Mouse (Mus musculus): Measurements from ENCODE around the gene Theg.

Gene Theg

DNA sequence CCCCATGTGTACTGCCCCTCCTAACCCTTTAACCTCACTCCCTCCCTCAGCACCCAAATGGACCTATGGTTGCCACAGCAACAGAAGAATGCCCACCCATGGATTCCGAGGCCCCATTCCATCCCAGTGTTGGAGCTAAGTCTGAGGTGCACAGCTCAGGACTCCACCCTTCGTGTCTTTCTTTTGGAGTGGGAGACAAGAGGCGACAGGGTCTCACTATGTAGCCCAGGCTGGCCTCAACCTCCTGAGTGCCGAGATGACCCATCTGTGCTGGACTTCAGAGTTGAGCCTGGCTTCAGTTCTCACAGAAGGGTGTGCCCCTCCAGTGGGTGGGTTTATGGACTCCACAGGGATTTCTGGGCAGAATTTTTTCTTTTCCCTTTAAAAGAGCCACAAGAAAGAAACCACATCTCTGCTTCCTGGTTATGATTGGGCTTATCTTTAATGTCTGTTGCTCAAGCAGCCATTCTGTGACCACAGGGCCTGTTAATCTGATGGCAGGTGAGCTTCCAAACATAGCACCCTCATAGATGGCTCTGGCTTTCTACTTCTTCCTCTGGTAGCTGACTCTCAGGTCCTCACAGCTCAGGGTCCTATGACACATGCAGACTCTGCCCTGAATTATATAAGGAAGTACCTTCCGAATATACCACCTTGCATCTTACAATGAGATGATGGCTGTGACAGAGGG lies at the start of gene Theg:
Gene Theg (minus strand): TSS at position 271 of the 691 bp plus-strand sequence.
- DNase-seq, result no peak

DNA sequence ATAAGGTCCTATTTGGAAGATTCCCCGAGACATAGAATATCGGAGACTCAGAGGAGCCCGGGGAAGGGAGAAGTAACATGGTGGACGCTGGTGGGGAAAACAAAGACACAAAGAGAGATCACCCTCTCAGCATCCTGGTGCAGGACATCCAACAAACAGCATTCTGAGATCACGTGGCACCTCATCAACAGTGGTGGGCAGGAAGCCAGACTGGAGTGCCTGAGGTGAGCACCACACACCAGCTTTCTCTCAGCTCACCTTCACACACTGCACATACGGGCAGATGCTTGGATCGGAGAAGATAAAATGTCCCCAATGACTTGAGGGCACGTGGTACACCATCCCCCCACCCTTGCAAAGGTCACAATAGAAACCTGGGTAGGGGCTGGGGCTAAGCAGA lies 49.2 kb upstream of the Theg start:
- DNase-seq, result no peak

DNA sequence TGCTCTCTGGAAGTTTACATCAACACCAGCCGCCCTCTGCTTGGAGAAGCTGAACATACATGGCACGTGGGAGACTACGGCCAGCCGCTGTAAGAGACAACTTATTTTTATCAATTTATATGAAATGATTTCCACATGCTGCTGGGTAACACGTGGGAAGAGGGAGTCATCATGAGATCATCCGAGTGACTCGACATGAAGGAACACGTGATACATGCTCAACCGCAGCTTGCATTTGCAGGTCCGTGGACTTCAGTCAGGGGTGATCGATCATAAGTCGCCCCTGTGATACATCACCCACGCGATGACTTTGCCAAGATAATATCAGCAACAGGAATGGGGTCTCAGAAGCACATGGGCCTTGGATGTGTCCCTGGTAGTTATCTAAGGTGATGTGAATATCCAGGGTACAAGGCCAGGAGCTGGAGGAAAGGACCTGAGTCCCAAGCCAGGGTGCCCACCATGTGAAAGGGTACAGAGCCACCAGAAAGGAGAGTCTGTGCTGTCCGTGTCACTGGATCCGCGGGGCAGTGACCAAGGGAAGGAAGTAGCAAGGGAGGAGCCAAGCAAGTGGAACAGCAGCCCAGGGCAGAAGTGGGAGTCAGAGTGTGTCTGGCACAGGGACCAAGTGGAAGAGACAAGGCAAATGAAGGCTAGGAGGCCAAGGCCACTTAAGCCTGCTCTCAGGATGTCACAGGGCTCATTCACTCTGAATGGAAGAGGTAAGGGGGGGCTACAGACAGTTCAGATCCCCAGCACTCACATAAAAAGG lies 46.1 kb upstream of the Theg start:
- no peak for DNase-seq

DNA sequence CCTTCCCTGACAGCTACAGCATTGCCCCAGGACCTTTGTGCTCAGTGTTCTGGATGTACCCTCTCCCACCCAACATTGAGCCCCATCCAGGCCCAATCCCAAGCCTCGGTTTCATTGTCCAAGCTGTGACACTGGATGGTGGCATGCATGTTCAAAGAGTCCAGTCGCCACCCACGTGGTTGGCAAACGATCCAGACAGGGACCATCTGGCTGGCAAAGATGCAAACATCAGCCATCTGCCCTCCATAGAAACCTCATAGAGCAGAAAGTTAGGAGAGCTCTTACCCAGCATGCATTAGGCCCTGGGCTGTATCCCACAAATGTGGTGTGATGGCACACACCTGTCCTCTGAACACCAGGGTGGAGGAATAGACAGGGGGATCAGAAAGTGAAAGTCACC lies 44.3 kb upstream of the Theg start:
- no peak for DNase-seq

DNA sequence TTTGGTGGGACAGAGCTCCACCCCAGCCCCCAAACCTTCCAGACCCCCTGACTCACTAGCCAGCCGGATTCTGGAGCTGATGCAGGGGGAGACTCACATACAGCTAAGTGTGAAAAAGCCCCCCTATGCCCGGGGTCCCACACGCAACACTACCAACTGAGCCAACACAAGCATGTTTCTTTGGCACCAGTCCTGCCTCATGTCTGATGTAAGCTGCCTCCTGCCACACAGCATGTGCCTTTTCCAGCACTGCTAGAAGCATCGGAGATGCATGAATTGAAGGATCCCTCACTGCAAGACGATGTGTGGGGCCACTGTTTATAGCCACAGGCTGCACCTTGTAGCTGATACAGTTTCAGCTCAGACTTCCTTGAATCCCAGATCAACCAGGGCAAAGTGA lies 41.2 kb upstream of the Theg start:
- DNase-seq, result no peak

DNA sequence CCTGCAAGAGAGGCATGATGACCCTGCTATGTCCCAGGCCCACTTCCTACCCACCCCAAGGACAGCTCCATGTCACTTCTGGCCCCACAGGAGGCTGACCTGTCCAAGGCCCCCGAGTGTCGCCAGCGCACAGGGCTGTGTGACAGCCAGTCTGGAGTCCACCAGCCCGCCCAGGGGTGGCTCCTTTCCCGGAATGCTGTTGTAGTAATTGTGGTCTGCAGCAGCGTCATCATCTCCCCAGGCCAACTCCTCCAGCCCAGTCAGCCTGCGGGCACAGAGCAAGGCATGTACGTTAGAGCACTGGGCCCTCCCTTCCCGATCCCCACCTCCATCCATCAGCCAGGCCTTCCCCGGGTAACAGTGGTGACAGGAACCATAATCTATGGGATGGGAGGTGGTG lies 39.0 kb upstream of the Theg start:
- DNase-seq, result no peak

DNA sequence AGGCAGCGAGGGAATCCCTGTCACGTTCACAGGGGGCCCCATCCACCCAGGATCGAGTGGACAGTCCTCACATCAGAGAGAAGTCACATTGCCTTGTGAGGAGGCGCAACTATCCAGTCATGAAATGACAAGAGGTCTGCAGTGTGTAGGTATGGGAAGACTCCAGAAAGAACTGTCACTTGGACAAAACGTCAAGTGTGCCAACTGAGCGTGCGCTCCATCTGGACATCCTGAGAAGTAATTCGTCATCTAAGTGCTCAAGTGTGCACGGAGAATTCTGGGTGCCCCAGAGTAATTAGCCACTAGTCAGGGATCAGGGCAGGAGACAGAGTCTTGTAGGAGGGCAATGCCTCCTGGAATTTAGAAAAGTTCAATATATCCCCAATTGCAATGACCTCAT lies 38.3 kb upstream of the Theg start:
- DNase-seq, result no peak

DNA sequence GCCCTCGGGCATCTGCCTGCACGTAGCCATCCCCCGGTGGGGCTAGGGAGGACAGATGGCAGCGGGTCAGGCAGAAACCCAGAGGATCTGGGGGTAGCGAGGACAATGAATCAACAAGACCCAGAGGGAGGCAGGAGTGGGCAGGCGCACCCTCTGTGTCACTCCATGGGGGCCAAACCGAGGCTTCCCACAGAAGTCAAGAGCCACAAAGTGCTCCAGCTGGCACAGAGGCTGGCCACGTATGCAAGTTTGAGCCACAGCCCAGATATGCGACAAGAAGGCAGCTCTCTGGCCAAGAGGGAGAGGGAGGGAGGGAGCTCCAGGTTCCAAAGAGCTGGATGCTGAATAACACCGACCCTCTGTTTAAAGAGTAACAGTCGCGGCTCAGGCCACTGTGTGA lies 36.8 kb upstream of the Theg start:
- no peak for DNase-seq

DNA sequence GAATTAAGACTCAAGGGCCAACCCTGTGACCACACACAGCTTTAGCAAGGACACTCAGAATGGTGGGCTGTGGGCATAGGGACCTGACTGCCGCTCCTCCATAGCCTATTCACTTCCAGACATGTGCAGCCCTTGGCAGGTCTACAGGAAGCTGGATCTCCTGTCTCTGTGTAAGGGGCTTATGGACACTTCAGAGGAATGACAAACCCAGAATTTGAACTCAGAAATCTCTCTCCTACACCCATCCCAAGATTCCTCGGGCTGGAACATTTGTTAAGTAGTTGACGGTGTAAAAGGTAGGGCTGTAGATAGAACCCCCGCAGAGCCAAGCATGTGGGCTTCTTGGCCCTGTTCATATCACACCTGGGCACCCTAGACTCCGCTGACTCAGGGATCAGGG lies 29.2 kb upstream of the Theg start:
- DNase-seq, result no peak

DNA sequence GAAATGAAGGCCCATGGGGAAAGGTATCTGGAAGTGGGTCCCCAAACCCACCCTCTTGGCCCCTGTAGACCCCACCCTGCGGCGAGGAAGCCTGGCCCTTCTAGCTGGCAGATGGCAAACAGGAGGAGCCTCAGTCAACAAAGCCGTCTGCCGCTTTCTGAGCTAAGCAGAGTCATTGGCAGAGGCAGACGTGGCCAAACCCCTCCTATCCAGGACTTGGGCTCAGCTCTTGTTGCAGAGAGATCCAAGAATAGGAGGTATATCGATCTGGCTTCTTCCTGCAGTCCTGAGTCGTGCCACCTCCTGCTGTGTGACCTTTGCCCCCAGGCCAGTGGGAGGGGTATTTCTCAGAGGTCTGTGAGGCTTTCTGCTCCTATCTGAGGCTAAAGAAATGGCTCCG lies 28.7 kb upstream of the Theg start:
- no peak for DNase-seq

DNA sequence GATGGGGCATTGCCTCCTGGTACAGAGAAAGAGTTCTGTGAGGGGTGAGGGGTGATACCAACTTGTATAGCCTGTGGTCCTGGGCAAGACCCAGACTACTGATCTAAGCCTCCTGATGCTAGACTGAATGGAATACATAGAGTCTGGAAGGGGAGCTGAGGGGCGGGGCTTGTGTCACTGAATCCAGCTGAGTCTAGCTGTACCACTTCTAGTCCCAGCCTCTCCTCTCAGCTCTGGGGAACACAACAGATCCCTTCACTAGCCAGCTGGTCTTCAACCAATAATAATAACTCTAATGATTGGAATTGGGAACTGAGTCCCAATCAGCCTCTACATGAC lies 27.1 kb upstream of the Theg start:
- peak; percentile 24 for DNase-seq

DNA sequence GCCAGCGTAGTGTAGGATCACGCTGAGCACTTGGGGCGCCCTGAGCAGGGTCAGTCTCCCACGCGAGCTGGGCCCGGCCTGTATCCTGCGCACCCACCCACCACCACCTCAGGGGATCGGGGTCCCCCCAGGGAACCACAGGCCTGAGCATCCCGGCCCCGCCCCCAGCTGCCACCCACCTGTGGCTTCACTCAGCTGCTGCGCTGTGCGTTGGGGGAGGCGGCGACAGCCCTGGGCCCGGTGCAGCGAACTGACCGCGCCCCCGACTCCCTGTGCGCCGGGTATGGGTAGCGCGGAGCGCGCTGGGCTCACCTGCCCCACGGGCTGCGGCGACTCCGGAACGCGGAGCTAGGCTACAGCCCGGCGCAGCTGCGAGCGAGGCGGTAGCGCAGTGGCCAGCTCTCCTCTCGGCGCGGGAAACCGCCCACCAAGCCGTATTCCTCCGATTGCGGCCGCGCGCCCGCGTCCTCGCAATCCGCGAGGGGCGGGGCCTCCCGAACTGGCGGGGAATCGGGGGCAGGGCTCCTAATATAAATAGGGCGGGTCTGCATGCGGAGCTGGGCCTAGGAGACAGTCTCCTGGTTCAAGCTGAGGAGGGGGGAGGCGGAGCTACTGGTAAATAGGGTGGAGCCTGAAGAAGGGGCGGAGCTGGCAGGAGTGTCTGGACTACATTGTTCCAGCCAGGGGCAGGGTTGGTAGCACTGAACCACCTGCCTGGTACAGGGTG lies 26.6 kb upstream of the Theg start, which contains the start of gene C2cd4c:
Gene C2cd4c (minus strand): TSS at position 448 of the 727 bp plus-strand sequence.
- peak; percentile 79 for DNase-seq

DNA sequence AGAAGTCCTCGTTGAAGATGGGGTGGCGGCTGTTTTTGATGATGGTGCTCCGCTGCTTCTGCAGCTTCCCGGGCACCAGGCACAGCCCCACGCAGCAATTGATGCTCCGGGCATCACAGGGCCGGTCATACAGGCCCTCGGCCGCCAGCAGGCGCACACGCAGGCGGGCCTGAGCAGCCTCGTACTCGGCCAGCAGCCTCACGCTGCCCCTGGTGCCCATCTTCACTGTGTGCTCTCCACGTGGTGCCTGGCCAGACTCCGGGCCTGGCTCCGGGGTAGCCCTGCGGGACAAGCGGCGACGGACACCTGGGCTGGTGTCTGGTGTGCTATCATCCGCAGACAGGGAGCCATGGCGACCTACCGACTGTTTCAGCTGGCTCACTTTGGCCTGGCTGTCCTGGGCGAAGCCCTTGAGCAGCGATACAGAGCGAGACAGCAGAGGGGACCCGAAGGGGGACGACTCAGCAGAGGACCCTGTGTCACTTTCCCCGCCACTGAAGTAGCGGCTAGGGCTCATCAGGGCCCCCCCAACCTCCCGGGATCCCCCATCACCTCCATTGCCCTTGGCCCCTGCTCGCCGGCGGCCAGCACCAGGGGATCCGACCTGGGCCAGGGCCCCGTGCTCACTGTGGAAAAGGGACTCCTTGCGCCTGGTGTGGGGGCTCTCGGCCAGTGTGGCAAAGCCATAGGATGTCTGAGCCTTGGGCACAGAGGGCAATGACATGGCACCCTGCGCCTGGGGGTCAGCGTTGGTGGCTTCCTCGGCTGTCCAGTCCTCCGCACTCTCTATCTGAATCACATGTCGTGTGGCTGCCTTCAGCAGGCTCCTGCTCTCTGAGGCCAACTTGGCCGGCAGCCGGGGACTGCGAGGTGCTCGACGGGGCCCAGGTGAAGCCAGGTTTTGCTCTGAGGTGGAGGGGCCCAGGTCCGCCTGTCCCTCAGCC lies 25.3 kb upstream of the Theg start:
- DNase-seq, result peak; percentile 33

DNA sequence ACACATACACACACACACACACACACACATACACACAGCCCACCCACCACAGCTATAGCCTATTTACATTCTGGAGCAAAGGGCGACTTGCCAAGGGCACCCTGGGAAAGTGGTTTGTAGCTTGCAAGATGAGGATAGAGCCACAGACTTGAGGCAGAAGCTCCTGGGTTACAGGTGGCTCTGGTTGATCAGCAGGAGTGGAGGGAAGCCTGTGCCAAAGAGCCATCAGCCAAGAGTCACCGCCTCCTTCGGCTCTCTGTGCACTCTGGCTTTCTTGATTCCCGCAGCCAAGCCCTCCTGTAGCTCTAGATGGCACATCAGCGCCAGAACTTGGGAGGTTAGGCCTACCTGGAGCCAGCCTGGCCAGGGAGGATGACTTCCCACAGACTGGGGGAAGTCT lies 24.2 kb upstream of the Theg start:
- no peak for DNase-seq

DNA sequence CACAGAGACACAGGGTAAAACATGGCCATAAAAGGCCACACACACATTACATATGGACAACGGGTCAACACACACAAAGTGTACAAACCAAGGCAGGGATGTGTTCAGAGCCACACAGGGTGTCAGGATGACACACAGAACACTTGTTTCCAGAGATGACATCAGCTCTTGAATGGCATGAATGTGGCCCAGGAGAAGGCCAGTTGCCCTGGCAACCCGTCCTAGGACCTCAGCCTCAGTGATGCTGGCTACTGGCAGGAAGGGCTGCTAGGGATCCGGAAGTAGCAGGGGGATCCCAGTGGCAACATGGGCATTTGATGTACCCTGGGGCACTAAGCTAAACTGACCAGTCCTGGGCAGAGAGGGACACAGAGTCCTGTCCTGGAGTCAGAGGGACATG lies 22.1 kb upstream of the Theg start:
- no peak for DNase-seq

DNA sequence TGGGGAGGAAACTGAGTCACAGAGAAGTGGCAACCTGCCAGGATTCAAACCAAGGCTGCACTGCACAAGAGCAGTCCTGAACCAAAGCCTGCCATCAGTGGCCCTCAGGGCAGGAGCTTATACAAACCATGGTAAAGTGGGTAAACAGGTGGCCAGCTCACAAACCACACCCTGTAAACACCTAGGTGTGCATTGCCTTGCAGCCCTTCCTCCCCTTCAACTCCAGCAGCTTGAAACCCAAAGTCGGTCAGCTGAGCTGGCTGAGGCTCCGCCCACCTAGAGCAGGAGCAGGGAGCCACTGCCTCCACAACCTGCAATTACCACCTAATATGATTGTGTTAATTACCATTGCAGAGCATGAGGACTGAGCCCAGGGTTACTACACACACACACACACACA lies 20.8 kb upstream of the Theg start:
- no peak for DNase-seq

DNA sequence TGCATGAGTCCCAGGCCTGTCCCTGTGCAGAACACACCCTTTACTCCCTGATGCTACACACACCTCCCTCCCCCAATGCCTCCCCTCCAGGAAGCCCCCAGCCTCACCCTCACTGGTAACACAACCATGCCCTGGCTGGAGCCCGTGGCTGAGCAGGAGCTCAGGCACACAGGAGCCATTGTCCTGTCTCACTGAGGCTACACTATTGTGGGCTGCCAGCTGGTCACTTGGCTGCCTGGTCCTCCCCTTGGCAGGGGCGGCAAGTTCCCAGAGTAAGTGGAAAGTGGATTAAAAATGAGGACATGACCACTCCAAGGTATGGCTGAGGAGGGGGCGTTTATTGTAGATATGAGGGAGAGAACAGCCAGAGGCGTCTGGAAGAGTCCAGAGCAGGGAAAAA lies 19.4 kb upstream of the Theg start:
- DNase-seq, result no peak

DNA sequence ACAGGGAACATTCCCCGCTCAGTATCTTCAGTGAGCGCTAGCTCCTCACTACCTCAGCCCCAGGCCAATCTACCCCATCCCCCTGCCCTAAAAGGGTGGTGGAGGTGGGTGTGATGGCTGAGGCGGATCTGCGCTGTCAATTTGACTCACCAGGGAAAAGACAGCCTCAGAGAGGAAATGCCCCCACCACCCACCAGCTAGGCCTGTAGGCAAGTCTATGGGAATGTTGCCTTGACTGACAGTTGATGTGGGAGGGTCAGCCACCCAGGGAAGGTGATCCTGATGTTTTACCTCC lies 10.8 kb upstream of the Theg start:
- no peak for DNase-seq

DNA sequence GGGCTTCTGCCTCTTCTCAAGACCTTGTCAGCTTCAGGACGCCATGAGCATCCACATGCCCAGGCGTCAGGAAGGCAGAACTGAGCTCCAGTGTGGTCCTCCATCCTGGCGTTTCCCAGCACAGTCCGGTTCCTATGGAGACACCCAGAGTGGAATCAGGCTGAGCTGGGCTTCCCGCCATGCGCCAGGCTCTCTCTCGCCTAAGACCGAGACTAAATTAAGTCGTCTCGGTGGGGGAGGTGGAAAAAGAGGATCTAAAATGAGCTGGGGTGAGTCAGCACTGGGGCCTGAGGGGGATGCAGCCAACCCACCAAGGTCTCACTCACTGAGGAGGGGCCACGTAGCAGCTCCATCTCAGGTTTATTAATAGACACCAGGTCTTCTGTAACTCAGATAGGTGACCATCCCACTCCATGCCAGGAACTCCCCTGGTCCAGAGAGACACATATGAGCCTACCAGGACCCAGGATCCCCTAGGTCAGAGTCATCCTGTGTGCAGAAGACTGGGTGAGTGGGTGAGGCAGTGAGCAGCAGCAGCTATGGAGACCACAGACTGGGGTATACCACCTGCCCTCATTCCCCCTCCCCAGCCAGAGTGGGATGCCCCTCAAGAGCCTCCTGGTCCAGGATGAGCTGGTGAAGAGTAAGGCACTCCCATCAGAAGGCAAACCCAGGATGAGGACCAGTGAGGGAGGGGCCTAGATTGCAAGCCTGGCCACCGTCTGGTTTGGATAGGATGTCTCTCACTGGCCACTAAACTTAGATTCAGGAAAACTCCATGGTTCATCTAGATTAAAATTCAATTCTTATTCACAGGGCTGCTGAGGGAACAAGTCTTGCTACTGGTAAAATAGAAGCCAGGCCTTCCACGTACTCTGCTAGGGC lies 10.2 kb upstream of the Theg start:
- no peak for DNase-seq

DNA sequence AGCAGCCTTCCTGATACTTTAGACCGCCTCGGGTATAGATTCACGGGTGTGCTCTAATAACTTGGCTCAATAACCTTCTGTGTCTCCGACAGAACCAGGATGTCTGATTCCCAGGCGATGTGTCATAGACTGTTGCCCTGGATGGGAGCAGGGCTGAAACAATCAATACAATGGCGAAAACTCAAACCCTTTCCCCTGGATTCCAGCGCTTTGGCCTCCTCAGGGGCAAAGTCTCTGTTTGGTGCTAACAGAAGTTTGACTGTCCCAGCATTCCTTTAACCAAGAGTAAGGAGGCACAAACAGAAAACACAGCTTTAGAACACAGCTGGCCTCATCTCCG lies 8.4 kb upstream of the Theg start:
- no peak for DNase-seq

DNA sequence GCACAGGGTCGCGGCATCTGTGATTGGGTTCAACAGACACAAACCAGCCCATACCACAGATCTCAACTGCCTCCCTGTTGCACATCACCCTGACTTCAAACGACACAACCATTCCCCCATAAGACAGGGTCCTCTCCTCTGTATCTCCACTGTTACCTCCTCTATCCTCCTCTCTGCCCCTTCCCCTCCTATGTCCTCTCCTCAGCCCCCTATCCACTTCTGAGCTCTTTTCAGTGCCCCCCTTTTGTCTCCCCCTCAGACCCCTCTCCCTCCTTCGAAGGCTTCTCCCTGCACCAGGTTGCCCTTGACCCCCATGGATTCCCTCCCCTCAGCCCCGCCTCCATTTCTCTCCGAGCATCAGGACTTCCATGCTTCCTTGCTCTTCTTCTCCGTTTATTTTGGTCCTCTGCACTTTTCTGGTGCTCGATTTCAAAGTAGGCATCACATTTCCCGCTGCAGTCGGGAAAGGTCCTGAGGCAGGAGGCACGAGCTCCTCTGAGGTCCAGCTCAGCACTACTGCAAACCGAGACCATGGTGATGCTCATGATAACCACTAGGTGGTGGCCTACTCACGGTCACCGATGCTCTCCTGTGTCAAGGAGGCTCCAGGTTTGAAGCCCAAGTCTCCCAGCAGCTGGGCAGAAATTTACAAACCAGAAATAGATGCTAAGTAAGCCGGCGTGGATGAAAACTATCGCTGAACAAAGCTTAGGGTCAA lies 7.9 kb upstream of the Theg start:
- peak; percentile 71 for DNase-seq

DNA sequence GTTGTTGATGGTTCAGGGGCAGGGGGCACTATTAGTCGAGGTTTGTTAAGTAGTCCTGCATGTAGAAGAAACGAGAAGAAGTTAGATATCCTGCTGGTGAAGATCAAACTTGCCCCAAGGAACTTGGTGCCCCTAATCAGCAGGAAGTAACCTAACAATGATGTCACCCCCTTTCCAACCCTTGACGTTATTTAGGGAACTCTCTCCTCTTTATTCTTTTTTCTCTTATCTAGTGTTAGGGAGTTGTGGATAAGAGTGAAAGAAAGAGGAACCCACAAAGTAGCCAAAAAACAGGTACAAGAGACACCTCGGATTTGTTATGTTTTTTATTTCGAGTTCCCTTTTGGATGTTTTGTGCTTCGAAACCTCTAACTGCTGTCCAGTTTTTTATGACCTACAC lies 7.0 kb upstream of the Theg start:
- DNase-seq, result no peak

All from kidney, postnatal 10 days (tissue).